Mouse (Mus musculus) midbrain, postnatal 0 days (tissue): ENCODE measurements at regions not wholly inside any gene's neighbourhood (a gene's known extent, or its start where the extent isn't known, plus 50 kb on each side); places are given as distances from the start of the nearest gene placed in this dataset.
A peak's percentile ranks its signal among the peaks of the same experiment; 100 is the strongest.

ENCODE experiments used
- ATAC-seq: fragments of 200-750 bp; cut with Nextera tagmentation; 2 replicates; pipeline ENCODE4 v1.8.0; 2017; ENCODE audit warnings: moderate number of reproducible peaks, mild to moderate bottlenecking, moderate TSS enrichment, moderate library complexity; ENCODE audit not compliant: low FRiP score
- DNase-seq: peaks from one replicate; pipeline ENCODE4 v3.0.0-alpha.2; 2015; ENCODE audit warnings: low spot score
- H3K27ac ChIP-seq: fragments of 300-500 bp; sonication (generic); 2 replicates; pipeline ENCODE4 v1.5.1; 2014; ENCODE audit warnings: low read depth, mild to moderate bottlenecking, low read length, mixed read lengths
- H3K27me3 ChIP-seq: fragments of 300-500 bp; sonication (generic); 2 replicates; pipeline ENCODE4 v1.6.1; 2014; ENCODE audit warnings: low read length, control low read depth, mixed read lengths; ENCODE audit not compliant: insufficient read depth
- H3K36me3 ChIP-seq: fragments of 300-500 bp; sonication (generic); 2 replicates; pipeline ENCODE4 v1.6.1; 2014; ENCODE audit warnings: low read length, control low read depth, mixed read lengths; ENCODE audit not compliant: insufficient read depth
- H3K4me1 ChIP-seq: fragments of 300-500 bp; sonication (generic); 2 replicates; pipeline ENCODE4 v1.6.1; 2014; ENCODE audit warnings: mild to moderate bottlenecking, control low read depth, antibody characterized with exemption, low read length, mixed read lengths; ENCODE audit not compliant: insufficient read depth
- H3K4me2 ChIP-seq: fragments of 300-500 bp; sonication (generic); 2 replicates; pipeline ENCODE4 v1.6.1; 2014; ENCODE audit warnings: low read depth, mild to moderate bottlenecking, low read length, mixed read lengths; ENCODE audit not compliant: poor library complexity, severe bottlenecking
- H3K4me3 ChIP-seq: fragments of 300-500 bp; sonication (generic); 2 replicates; pipeline ENCODE4 v1.5.1; 2014; ENCODE audit warnings: low read depth, mild to moderate bottlenecking, low read length, moderate library complexity
- H3K9ac ChIP-seq: fragments of 300-500 bp; sonication (generic); replicated peaks from 2 replicates; pipeline ENCODE4 v1.6.1; 2014; ENCODE audit warnings: mild to moderate bottlenecking, low read length, moderate library complexity, mixed read lengths; ENCODE audit not compliant: poor library complexity, severe bottlenecking
- H3K9me3 ChIP-seq: fragments of 300-500 bp; sonication (generic); 2 replicates; pipeline ENCODE4 v1.6.1; 2016; ENCODE audit warnings: low read length, control low read depth
- CTCF ChIP-seq: IDR thresholded peaks from 2 replicates; pipeline ENCODE4 v1.5.1; 2016; ENCODE audit warnings: antibody characterized with exemption, mild to moderate bottlenecking
- WGBS: fragments of 180-500 bp; shearing (Covaris S2); extraction: QIAGEN DNeasy Blood & Tissue Kit; methylation state at CpG from one replicate; pipeline ENCODE4 v1.1.7; 2014; 5-methylcytosine and 5-hydroxymethylcytosine counted together

DNA sequence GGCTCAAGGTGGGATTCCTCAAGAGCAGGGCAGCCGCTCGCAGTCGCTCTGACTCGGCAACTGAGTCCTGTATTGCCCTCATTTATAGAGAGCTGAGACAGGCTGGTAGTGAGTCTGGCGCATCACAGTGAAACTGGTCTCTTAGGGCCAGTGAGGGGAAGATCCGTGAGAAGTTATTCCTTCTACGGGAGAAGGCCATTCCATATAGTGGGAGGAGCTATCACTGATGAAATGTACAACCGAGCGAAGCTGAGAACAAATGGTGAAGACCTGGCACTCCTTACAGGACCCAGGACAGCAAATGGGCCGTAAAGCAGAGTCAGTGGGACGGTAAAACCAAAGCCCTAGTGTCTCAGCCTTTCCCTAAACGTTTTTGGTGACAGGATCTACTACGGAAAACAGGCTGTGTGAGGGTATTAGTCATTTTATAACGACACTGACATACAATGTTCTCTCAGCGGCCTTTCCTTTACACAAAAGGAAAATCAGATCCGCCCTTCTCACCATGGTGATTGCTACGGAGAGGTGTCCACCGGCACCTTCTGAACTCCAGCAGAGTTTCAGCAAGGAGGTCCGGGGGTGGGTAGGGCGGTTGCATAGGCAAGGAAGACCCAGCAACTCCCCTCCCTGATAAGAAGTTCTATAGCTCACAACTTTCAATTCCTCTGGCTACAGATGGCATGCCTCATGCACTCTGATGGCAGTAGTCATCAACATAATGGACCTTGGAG lies 263.6 kb upstream of the Gm5148 start:
- H3K9me3 ChIP-seq, result no peaks in the 10 kb centered on the region
- no peak for ATAC-seq
- 67% methylated on average over 20 of the region's 20 CpGs for WGBS
- no peak overlapping the region for H3K4me2 ChIP-seq
- DNase-seq, result no peak
- H3K36me3 ChIP-seq, result no peaks in the 10 kb centered on the region
- no peak overlapping the region for H3K4me3 ChIP-seq
- no peak overlapping the region for H3K27ac ChIP-seq
- no peak overlapping the region for H3K9ac ChIP-seq
- TF ChIP-seq CTCF, result no peak
- H3K27me3 ChIP-seq, result peaks cover 3% of the 10 kb centered on the region; the same call in 1 of the 2 replicates
- no peaks in the 10 kb centered on the region for H3K4me1 ChIP-seq

DNA sequence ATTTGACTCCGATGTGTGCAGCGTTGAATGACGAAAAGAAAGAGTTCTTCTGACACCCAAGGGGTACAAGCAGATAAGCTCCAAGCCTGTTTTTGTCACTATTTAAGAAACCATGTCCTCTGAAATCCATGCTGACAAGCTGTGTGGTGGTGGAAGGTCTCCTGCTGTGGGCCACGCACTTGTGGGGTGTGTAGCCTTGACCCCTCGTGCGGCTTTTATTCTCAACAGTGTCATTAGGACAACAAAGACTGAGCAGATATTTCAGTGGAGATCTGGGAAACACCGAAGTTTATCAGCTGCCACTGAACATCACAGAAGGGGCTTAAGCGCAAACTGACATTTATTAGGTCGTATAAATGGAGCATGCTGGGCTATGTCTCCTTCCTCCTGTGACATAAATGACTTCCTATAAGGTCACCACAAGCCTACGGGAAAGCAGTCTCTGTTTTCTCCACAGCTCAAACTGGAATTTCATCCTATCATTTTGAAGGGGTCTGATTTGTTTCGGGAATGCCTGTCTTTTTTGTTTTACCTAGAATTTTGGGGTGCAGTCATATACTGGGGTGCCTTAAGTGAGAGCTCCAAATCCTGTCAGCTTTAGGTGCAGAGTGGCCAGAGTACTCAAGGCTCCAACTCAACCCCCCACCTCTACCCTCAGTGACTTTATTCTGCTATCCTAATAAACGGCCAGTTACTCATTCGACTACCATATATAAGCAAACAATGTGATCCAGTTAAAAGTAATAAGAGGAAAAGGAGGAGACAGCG lies 262.9 kb upstream of the Gm5148 start:
- Histone ChIP-seq H3K9me3 (no peaks in the 10 kb centered on the region), H3K9ac (no peak overlapping the region), H3K27me3 (peaks cover 3% of the 10 kb centered on the region; the same call in 1 of the 2 replicates), H3K36me3 (no peaks in the 10 kb centered on the region), H3K4me2 (no peak overlapping the region), H3K4me1 (no peaks in the 10 kb centered on the region), H3K27ac (no peak overlapping the region), H3K4me3 (no peak overlapping the region)
- TF ChIP-seq CTCF, result no peak
- WGBS, result 44% methylated on average over 14 of the region's 14 CpGs
- DNase-seq, result no peak
- no peak for ATAC-seq

DNA sequence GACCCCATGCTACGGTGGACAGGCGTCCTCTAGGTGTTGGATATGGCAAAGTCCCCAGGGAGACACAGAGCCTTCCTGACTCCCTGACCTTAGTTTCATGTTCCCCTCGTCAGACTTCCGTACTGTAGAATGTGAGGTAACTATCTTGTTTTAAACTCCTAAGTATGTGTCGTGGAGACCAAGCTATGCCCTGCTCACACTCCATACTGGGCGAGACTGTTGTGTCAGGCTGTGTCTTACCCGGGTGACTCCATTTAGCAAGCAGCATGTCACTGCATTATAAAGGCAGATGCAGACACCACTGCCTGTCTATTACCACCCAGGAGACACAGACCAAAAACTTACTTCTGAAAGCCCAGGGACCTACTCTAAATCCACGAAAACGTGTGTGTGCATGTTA lies 260.4 kb upstream of the Gm5148 start:
- ATAC-seq (no peak), DNase-seq (no peak)
- Histone ChIP-seq H3K4me1 (no peaks in the 10 kb centered on the region), H3K9ac (no peak overlapping the region), H3K9me3 (no peaks in the 10 kb centered on the region), H3K27ac (no peak overlapping the region), H3K4me2 (no peak overlapping the region), H3K27me3 (peaks cover 3% of the 10 kb centered on the region; the same call in 1 of the 2 replicates), H3K36me3 (no peaks in the 10 kb centered on the region), H3K4me3 (no peak overlapping the region)
- no peak for TF ChIP-seq CTCF
- 91% methylated on average over 9 of the region's 9 CpGs for WGBS

DNA sequence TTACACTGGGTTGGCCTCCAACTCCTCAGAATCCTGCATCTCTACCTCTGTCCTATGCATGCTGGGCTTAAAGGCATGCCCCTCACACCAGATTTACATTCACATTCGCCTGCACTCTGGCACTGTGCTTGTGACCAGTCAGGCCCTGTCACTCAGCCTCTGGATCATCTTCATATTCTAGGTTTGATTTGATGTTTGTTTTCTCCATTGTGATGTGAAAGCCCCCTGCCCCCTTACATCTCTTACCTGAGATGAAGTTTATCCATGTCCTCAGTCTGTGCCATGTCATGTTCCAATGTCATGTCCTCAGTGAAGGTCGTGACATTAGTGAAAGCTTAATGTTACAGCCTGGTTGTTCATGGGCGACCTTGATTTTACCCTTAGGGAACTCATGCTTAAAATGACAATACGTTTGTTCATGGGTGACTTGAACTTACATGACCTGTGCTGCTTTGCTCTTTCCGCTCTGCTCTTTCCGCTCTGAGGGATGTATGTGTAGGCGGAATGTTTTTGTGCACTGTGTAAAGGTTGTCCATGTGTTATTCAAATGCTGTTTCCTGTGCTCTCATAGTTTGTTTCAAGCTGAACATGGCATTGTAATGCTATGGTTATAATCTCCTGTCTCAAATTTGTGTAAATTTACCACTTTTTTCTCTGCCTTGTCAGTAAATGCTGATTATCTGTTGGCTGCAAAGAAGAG lies 257.3 kb upstream of the Gm5148 start:
- Histone ChIP-seq H3K4me3 (no peak overlapping the region), H3K9me3 (no peaks in the 10 kb centered on the region), H3K9ac (no peak overlapping the region), H3K27me3 (peaks cover 3% of the 10 kb centered on the region; the same call in 1 of the 2 replicates), H3K36me3 (no peaks in the 10 kb centered on the region), H3K4me2 (no peak overlapping the region), H3K4me1 (no peaks in the 10 kb centered on the region), H3K27ac (no peak overlapping the region)
- WGBS, result 63% methylated on average over 7 of the region's 7 CpGs
- ATAC-seq, result no peak
- no peak for DNase-seq
- TF ChIP-seq CTCF, result no peak

DNA sequence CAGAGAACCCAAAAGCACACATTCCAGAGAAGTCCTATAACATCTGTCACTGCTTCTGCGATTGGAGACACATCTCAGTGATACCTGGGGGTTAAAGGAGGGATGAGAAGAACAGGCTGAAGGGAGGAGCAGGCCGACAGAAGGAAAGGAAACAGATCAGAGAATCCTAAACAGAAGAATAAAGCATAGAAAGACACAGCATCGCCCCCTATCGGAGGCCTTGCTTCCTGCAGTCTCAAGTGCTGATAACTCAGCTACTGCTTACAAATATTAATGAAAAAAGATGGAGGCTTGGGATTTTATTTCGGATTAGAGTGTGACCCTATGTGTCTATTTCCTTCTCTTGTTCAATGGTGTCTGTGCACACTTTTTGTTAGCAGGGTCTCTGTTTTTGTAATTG lies 255.6 kb upstream of the Gm5148 start:
- no peak for DNase-seq
- no peaks in the 10 kb centered on the region for H3K36me3 ChIP-seq
- 63% methylated on average over 5 of the region's 5 CpGs for WGBS

More for the DNA sequence above, 255.6 kb upstream of the Gm5148 start:
- no peak overlapping the region for H3K4me2 ChIP-seq
- ATAC-seq, result no peak
- peak; percentile 39 for TF ChIP-seq CTCF
- H3K4me1 ChIP-seq, result no peaks in the 10 kb centered on the region
- H3K9me3 ChIP-seq, result no peaks in the 10 kb centered on the region
- no peak overlapping the region for H3K4me3 ChIP-seq
- peaks cover 3% of the 10 kb centered on the region; the same call in 1 of the 2 replicates for H3K27me3 ChIP-seq
- H3K9ac ChIP-seq, result no peak overlapping the region
- no peak overlapping the region for H3K27ac ChIP-seq
